Mouse (Mus musculus) megakaryocyte, embryonic 14.5 days (primary cell): Measurements from ENCODE around the gene Tlk1.

Source experiments
- FLI1 ChIP-seq: IDR thresholded peaks from 2 replicates; pipeline ENCODE4 v1.6.1; 2012; ENCODE audit warnings: low read length, inconsistent platforms, mixed read lengths
- GATA1 ChIP-seq: IDR thresholded peaks from 3 replicates; pipeline ENCODE4 v1.6.1; 2012; ENCODE audit warnings: mixed read lengths, low read length, inconsistent platforms, borderline replicate concordance

- TF ChIP-seq GATA1, result no peak
- TF ChIP-seq FLI1, result no peak
Observed at GRCm38 (mm10) chr2:70869116-70869515, 43.6 kb upstream of the Tlk1 start.
